In genomic region chr2:169524429-169524828, GRCm38 (mm10) we compare ENCODE assay signal across 25 mouse cellular contexts.
A peak's percentile ranks its signal among the peaks of the same experiment; 100 is the strongest.
DNase-seq lines count a peak whose midpoint lies in the region; ATAC-seq lines count a peak whose summit lies in the region.
"Had no signal": no experiment of that assay in that cellular context is flagged by ENCODE, and none has a peak within 500 bp of the region (broad histone marks: within the 10 kb centered on the region; RNA-seq: fewer than 3 reads in every experiment).

No protein-coding gene starts in this region.

- H3K9ac ChIP-seq in embryonic facial prominence, embryonic 15.5 days, result no peak overlapping the region
- no peak overlapping the region for H3K9ac ChIP-seq in liver, embryonic 11.5 days (ENCODE audit: low read depth, low read length)
- H3K9ac ChIP-seq: embryonic facial prominence, embryonic 12.5 days; forebrain, embryonic 13.5 days; heart, embryonic 13.5 days; liver, postnatal 0 days; midbrain, embryonic 13.5 days; neural tube, embryonic 12.5 days had no signal

- peak overlapping the region; percentile 24 for H3K4me2 ChIP-seq in embryonic facial prominence, embryonic 15.5 days (replicated peaks)
- H3K4me2 ChIP-seq in liver, embryonic 11.5 days, result no peak overlapping the region
- H3K4me2 ChIP-seq: embryonic facial prominence, embryonic 12.5 days; forebrain, embryonic 13.5 days; heart, embryonic 13.5 days; midbrain, embryonic 13.5 days; neural tube, embryonic 12.5 days had no signal

- H3K4me1 ChIP-seq in embryonic facial prominence, embryonic 15.5 days, result 0 out of 2 replicates have a peak, but pooled peaks cover 3% of the 10 kb centered on the region
- H3K4me1 ChIP-seq in embryonic facial prominence, embryonic 10.5 days, result peaks cover 26% of the 10 kb centered on the region
- no peaks in the 10 kb centered on the region for H3K4me1 ChIP-seq in liver, embryonic 11.5 days (replicated peaks; ENCODE audit: control insufficient read depth, insufficient read depth, low read length)
- H3K4me1 ChIP-seq: midbrain, embryonic 13.5 days had no signal

- no peaks in the 10 kb centered on the region for H3K36me3 ChIP-seq in embryonic facial prominence, embryonic 15.5 days
- H3K36me3 ChIP-seq in embryonic facial prominence, embryonic 10.5 days (replicated peaks), result no peaks in the 10 kb centered on the region
- H3K36me3 ChIP-seq in liver, embryonic 11.5 days (ENCODE audit: control insufficient read depth, insufficient read depth, low read length), result no peaks in the 10 kb centered on the region
- H3K36me3 ChIP-seq: embryonic facial prominence, embryonic 12.5 days; heart, embryonic 13.5 days; midbrain, embryonic 13.5 days; neural tube, embryonic 12.5 days had no signal

- H3K27me3 ChIP-seq in embryonic facial prominence, embryonic 15.5 days, result no peaks in the 10 kb centered on the region
- H3K27me3 ChIP-seq in embryonic facial prominence, embryonic 10.5 days (replicated peaks; ENCODE audit: low read depth, poor library complexity, severe bottlenecking), result no peaks in the 10 kb centered on the region
- no peaks in the 10 kb centered on the region for H3K27me3 ChIP-seq in liver, embryonic 11.5 days (replicated peaks; ENCODE audit: control insufficient read depth, insufficient read depth, low read length)
- H3K27me3 ChIP-seq: embryonic facial prominence, embryonic 12.5 days; forebrain, embryonic 13.5 days; heart, embryonic 13.5 days; midbrain, embryonic 13.5 days; neural tube, embryonic 12.5 days had no signal

- no peaks in the 10 kb centered on the region for H3K9me3 ChIP-seq in embryonic facial prominence, embryonic 15.5 days (replicated peaks)
- H3K9me3 ChIP-seq in embryonic facial prominence, embryonic 10.5 days, result no peaks in the 10 kb centered on the region
- no peaks in the 10 kb centered on the region for H3K9me3 ChIP-seq in liver, embryonic 11.5 days (ENCODE audit: control insufficient read depth, low read length)
- H3K9me3 ChIP-seq: embryonic facial prominence, embryonic 12.5 days; forebrain, embryonic 13.5 days; heart, embryonic 13.5 days; midbrain, embryonic 13.5 days; neural tube, embryonic 12.5 days had no signal

- H3K27ac ChIP-seq in embryonic facial prominence, embryonic 15.5 days (replicated peaks), result no peak overlapping the region
- no peak overlapping the region for H3K27ac ChIP-seq in embryonic facial prominence, embryonic 10.5 days (replicated peaks)
- no peak overlapping the region for H3K27ac ChIP-seq in liver, embryonic 11.5 days (ENCODE audit: low read depth, low read length)
- H3K27ac ChIP-seq: embryonic facial prominence, embryonic 12.5 days; forebrain, embryonic 13.5 days; heart, embryonic 13.5 days; layer of hippocampus, adult 2 months; midbrain, embryonic 13.5 days; neural tube, embryonic 12.5 days had no signal

- 63% methylated on average over 17 of the region's 17 CpGs for WGBS in embryonic facial prominence, embryonic 15.5 days
- 89% methylated on average over 17 of the region's 17 CpGs for WGBS in embryonic facial prominence, embryonic 10.5 days
- 81% methylated on average over 17 of the region's 17 CpGs for WGBS in liver, embryonic 11.5 days

- H3K4me3 ChIP-seq in embryonic facial prominence, embryonic 15.5 days (replicated peaks), result no peak overlapping the region
- H3K4me3 ChIP-seq in embryonic facial prominence, embryonic 10.5 days, result no peak overlapping the region
- no peak overlapping the region for H3K4me3 ChIP-seq in liver, embryonic 11.5 days (ENCODE audit: low read depth, low read length)
- H3K4me3 ChIP-seq: embryonic facial prominence, embryonic 12.5 days; erythroblast, embryonic 14.5 days; forebrain, embryonic 13.5 days; heart, embryonic 13.5 days; layer of hippocampus, adult 2 months; midbrain, embryonic 13.5 days; neural tube, embryonic 12.5 days had no signal

- no peak for DNase-seq in embryonic facial prominence, embryonic 10.5 days (ENCODE audit: low spot score)
- DNase-seq in ovary, postnatal 36 days (ENCODE audit: low spot score), result peak; percentile 7
- DNase-seq in ovary, adult 18-20 months (ENCODE audit: low spot score), result no peak
- DNase-seq in gonadal fat pad, adult 2 months (ENCODE audit: low read depth), result peak; percentile 22
- DNase-seq in kidney, postnatal 14 days, result peak; percentile 27
- no peak for DNase-seq in liver, embryonic 11.5 days (ENCODE audit: low spot score)
- no peak for DNase-seq in cerebellum, adult 9-10 months
- DNase-seq: adrenal gland, postnatal 14 days; cerebellum, adult 9-11 months; gastrocnemius, postnatal 14 days; heart, adult 18-20 months; heart, postnatal 14 days; liver, postnatal 0 days; thymus, adult 18-20 months; thymus, postnatal 36 days had no signal

- no peak for ATAC-seq in embryonic facial prominence, embryonic 15.5 days (ENCODE audit: insufficient number of reproducible peaks, low FRiP score, low TSS enrichment, low read depth)
- ATAC-seq in liver, embryonic 11.5 days (replicated peaks; ENCODE audit: low FRiP score), result no peak
- ATAC-seq: forebrain, embryonic 13.5 days; intestine, postnatal 0 days; liver, postnatal 0 days; lung, postnatal 0 days; midbrain, embryonic 13.5 days had no signal

Comparison
In these comparisons a context has a peak if more than half of its experiments do, and no peak if none do; other contexts are left out.
1. DNase-seq: peak in ovary, postnatal 36 days (single experiment), gonadal fat pad, adult 2 months (single experiment) and kidney, postnatal 14 days (single experiment); none in embryonic facial prominence, embryonic 10.5 days (single experiment), ovary, adult 18-20 months (single experiment), liver, embryonic 11.5 days (single experiment) and cerebellum, adult 9-10 months (single experiment).